Comparison of ENCODE assay signal across 10 mouse cellular contexts in genomic region chr6:70847386-70847785, GRCm38 (mm10). TPM values are rescaled to one million over a fixed set of nuclear protein-coding genes. Genes with fewer than 3 reads are reported as not detected.
DNase-seq lines count a peak whose midpoint lies in the region; ATAC-seq lines count a peak whose summit lies in the region.
"Had no signal": no experiment of that assay in that cellular context is flagged by ENCODE, and none has a peak within 500 bp of the region (broad histone marks: within the 10 kb centered on the region; RNA-seq: fewer than 3 reads in every experiment).

No protein-coding gene starts in this region.

- ATAC-seq in liver, embryonic 12.5 days: no peak
- ATAC-seq in embryonic facial prominence, embryonic 11.5 days (replicated peaks; ENCODE audit: insufficient number of reproducible peaks, low FRiP score, low TSS enrichment, low read depth): no peak
- no peak for ATAC-seq in liver, embryonic 15.5 days (ENCODE audit: insufficient read depth)
- ATAC-seq: Patski had no signal

- no peaks in the 10 kb centered on the region for H3K9me3 ChIP-seq in liver, embryonic 12.5 days (replicated peaks)
- no peaks in the 10 kb centered on the region for H3K9me3 ChIP-seq in embryonic facial prominence, embryonic 11.5 days (replicated peaks; ENCODE audit: control insufficient read depth, low read length)
- H3K9me3 ChIP-seq in liver, embryonic 15.5 days (replicated peaks): no peaks in the 10 kb centered on the region

- no peak overlapping the region for H3K4me3 ChIP-seq in liver, embryonic 12.5 days
- no peak overlapping the region for H3K4me3 ChIP-seq in embryonic facial prominence, embryonic 11.5 days (ENCODE audit: low read depth, low read length)
- no peak overlapping the region for H3K4me3 ChIP-seq in liver, embryonic 15.5 days (replicated peaks)
- H3K4me3 ChIP-seq: myocyte had no signal

- 64% methylated on average over 3 of the region's 3 CpGs for WGBS in liver, embryonic 12.5 days (ENCODE audit: insufficient replicate concordance)
- 30% methylated on average over 3 of the region's 3 CpGs for WGBS in embryonic facial prominence, embryonic 11.5 days
- WGBS in liver, embryonic 15.5 days (ENCODE audit: insufficient replicate concordance): 74% methylated on average over 3 of the region's 3 CpGs

- peaks cover 35% of the 10 kb centered on the region for H3K4me1 ChIP-seq in liver, embryonic 12.5 days
- 0 out of 2 replicates have a peak, but pooled peaks cover 3% of the 10 kb centered on the region for H3K4me1 ChIP-seq in embryonic facial prominence, embryonic 11.5 days (ENCODE audit: control insufficient read depth, insufficient read depth, low read length)
- H3K4me1 ChIP-seq in liver, embryonic 15.5 days (replicated peaks): peaks cover 48% of the 10 kb centered on the region

- no peaks in the 10 kb centered on the region for H3K27me3 ChIP-seq in liver, embryonic 12.5 days (replicated peaks)
- no peaks in the 10 kb centered on the region for H3K27me3 ChIP-seq in embryonic facial prominence, embryonic 11.5 days (ENCODE audit: control insufficient read depth, insufficient read depth, low read length)
- no peaks in the 10 kb centered on the region for H3K27me3 ChIP-seq in liver, embryonic 15.5 days
- H3K27me3 ChIP-seq: Patski had no signal

- 0 out of 2 replicates have a peak overlapping the region, but pooled peaks have one; percentile 12 for H3K9ac ChIP-seq in liver, embryonic 12.5 days
- H3K9ac ChIP-seq in embryonic facial prominence, embryonic 11.5 days (replicated peaks; ENCODE audit: low read length): peak overlapping the region; percentile 10; the same call in 1 of the 2 replicates
- H3K9ac ChIP-seq in liver, embryonic 15.5 days: no peak overlapping the region

- H3K36me3 ChIP-seq in liver, embryonic 12.5 days: peaks cover 3% of the 10 kb centered on the region; the same call in 1 of the 2 replicates
- H3K36me3 ChIP-seq in embryonic facial prominence, embryonic 11.5 days (replicated peaks; ENCODE audit: control insufficient read depth, insufficient read depth, low read depth, low read length): no peaks in the 10 kb centered on the region
- H3K36me3 ChIP-seq in liver, embryonic 15.5 days (replicated peaks): 0 out of 2 replicates have a peak, but pooled peaks cover 3% of the 10 kb centered on the region

- H3K4me2 ChIP-seq in liver, embryonic 12.5 days: no peak overlapping the region
- no peak overlapping the region for H3K4me2 ChIP-seq in embryonic facial prominence, embryonic 11.5 days (ENCODE audit: low read depth, low read length)
- H3K4me2 ChIP-seq in liver, embryonic 15.5 days: no peak overlapping the region

- H3K27ac ChIP-seq in liver, embryonic 12.5 days: no peak overlapping the region
- no peak overlapping the region for H3K27ac ChIP-seq in embryonic facial prominence, embryonic 11.5 days (replicated peaks; ENCODE audit: low read depth, low read length)
- 0 out of 2 replicates have a peak overlapping the region, but pooled peaks have one; percentile 31 for H3K27ac ChIP-seq in liver, embryonic 15.5 days (replicated peaks)

- DNase-seq in liver: no peak
- DNase-seq in adipocyte (ENCODE audit: low spot score): peak; percentile 34
- no peak for DNase-seq in embryonic facial prominence, embryonic 11.5 days (ENCODE audit: low spot score)
- no peak for DNase-seq in retina, embryonic 14.5 days (ENCODE audit: low spot score)
- no peak for DNase-seq in gastrocnemius, postnatal 25 days
- DNase-seq: heart, postnatal 14 days had no signal

RNA-seq across cellular contexts. Expression of gene Eif2ak3, which starts 3.1 kb away (rescaled TPM):
- 5.2 and 6.2 TPM in 2 replicates for polyA plus RNA-seq in liver, embryonic 12.5 days (2016; fragmentation: Nextera tagmentation; extraction: Ambion mirVana)
- 8.4 and 9.1 TPM in 2 replicates for polyA plus RNA-seq in embryonic facial prominence, embryonic 11.5 days (2014; fragmentation: Nextera tagmentation; extraction: Ambion mirVana)
- polyA plus RNA-seq in liver, embryonic 15.5 days (2015; fragmentation: Nextera tagmentation; extraction: Ambion mirVana): 4.0 and 4.3 TPM in 2 replicates
- total RNA-seq in gastrocnemius, postnatal 25 days (2021): 1 to 10 TPM; 4.9 to 5.9 TPM

RNA-seq across cellular contexts. Expression of gene Rpia, which starts 55.4 kb away (rescaled TPM):
- polyA plus RNA-seq in liver, embryonic 12.5 days (2016; fragmentation: Nextera tagmentation; extraction: Ambion mirVana): 4.5 and 5.1 TPM in 2 replicates
- 2.0 and 2.1 TPM in 2 replicates for polyA plus RNA-seq in embryonic facial prominence, embryonic 11.5 days (2014; fragmentation: Nextera tagmentation; extraction: Ambion mirVana)
- polyA plus RNA-seq in liver, embryonic 15.5 days (2015; fragmentation: Nextera tagmentation; extraction: Ambion mirVana): 2.3 and 2.9 TPM in 2 replicates
- total RNA-seq in gastrocnemius, postnatal 25 days (2021): 10 to 100 TPM; 12.5 to 13.6 TPM
